Mouse (Mus musculus): ENCODE results near the gene Slit2.

DNA sequence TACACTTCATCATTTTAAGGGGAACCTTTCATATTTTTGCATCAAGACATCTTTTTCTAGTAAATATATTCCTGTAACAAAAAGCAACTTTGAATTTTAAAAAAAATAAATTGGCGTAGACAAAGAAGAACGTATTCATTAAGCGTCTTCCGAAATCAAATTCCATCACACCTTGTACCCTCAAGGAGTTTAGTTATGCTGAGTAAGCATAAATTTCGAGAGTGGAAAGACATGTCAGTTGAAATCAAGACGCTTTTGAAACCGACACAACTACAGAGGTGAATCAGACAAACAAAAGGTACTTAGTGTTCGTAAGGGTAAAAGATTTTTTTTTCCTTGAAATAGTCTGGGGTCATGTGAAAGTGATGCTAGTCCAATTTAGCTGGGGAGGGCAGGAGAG is 201.4 kb downstream of the Slit2 start:
- TF ChIP-seq CTCF (IDR thresholded peaks at IDR 0.05; ENCODE audit: low read depth, low read length), result no peak
- no peak for TF ChIP-seq POLR2A (IDR thresholded peaks at IDR 0.05; ENCODE audit: borderline replicate concordance, low read depth, low read length)

Measured in bone marrow macrophage, adult 2 months (primary cell).